ENCODE assay signal across 10 mouse cellular contexts in the genomic region with DNA sequence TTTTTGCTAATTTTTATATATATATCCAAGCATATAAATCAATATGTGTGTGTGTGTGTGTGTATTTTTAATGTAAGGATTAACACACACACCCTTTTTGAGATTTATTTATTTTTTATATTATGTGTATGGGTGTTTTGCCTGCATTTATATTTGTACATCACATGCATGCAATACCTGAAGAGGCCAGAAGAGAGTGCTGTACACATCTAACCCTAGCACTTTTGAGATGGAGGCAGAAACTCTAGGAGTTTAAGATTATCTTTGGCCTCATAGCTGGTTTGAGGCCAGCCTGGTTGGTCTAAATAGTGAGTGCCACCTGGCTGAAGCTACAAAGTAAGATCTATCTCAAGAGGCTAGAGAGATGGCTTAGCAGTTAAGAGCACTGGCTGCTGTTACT. TPM values are rescaled to one million over a fixed set of nuclear protein-coding genes. Genes with fewer than 3 reads are reported as not detected.
A peak's percentile ranks its signal among the peaks of the same experiment; 100 is the strongest.
DNase-seq lines count a peak whose midpoint lies in the region; ATAC-seq lines count a peak whose summit lies in the region.
"Had no signal": no experiment of that assay in that cellular context is flagged by ENCODE, and none has a peak within 500 bp of the region (broad histone marks: within the 10 kb centered on the region; RNA-seq: fewer than 3 reads in every experiment).

No protein-coding gene starts in this region.

- no peaks in the 10 kb centered on the region for H3K27me3 ChIP-seq in forebrain, embryonic 14.5 days (replicated peaks; ENCODE audit: control insufficient read depth, insufficient read depth, low read length)
- no peaks in the 10 kb centered on the region for H3K27me3 ChIP-seq in forebrain, embryonic 16.5 days (replicated peaks; ENCODE audit: control insufficient read depth, insufficient read depth, low read length)
- no peaks in the 10 kb centered on the region for H3K27me3 ChIP-seq in splenic B cell, adult 2 months (ENCODE audit: control insufficient read depth, insufficient read depth, low read length, poor library complexity, severe bottlenecking)
- H3K27me3 ChIP-seq: kidney, embryonic 15.5 days had no signal

- ATAC-seq in forebrain, embryonic 14.5 days = no peak
- no peak for ATAC-seq in forebrain, embryonic 16.5 days
- peak; percentile 47; the same call in 1 of the 2 replicates for ATAC-seq in common myeloid progenitor, adult 5-6 weeks (replicated peaks; ENCODE audit: low read depth, poor library complexity, severe bottlenecking)
- no peak for ATAC-seq in cerebellum, adult (ENCODE audit: insufficient number of reproducible peaks, low FRiP score, low TSS enrichment)

- H3K4me2 ChIP-seq in forebrain, embryonic 14.5 days (ENCODE audit: low read length) = no peak overlapping the region
- no peak overlapping the region for H3K4me2 ChIP-seq in forebrain, embryonic 16.5 days (ENCODE audit: low read length)
- H3K4me2 ChIP-seq: kidney, embryonic 15.5 days; liver, embryonic 13.5 days had no signal

- DNase-seq in forebrain, embryonic 14.5 days (ENCODE audit: low spot score) = peak; percentile 46
- peak; percentile 56 for DNase-seq in lung, postnatal 36 days
- DNase-seq in lung, adult 18-20 months = no peak
- DNase-seq in splenic B cell, adult 2 months (ENCODE audit: low read depth, low spot score) = peak; percentile 76
- DNase-seq in left cerebral cortex, adult 11 months (ENCODE audit: low spot score) = no peak
- DNase-seq: liver, embryonic 13.5 days had no signal

- H3K4me1 ChIP-seq in forebrain, embryonic 14.5 days (ENCODE audit: control insufficient read depth, insufficient read depth, low read length) = no peaks in the 10 kb centered on the region
- H3K4me1 ChIP-seq in forebrain, embryonic 16.5 days (replicated peaks; ENCODE audit: control insufficient read depth, insufficient read depth, low read length) = no peaks in the 10 kb centered on the region
- H3K4me1 ChIP-seq: kidney, embryonic 15.5 days; liver, embryonic 13.5 days had no signal

- H3K27ac ChIP-seq in forebrain, embryonic 14.5 days (ENCODE audit: low read depth, low read length) = no peak overlapping the region
- no peak overlapping the region for H3K27ac ChIP-seq in forebrain, embryonic 16.5 days (ENCODE audit: low read length)
- H3K27ac ChIP-seq: kidney, embryonic 15.5 days; liver, embryonic 13.5 days had no signal

- no peak overlapping the region for H3K9ac ChIP-seq in forebrain, embryonic 14.5 days (ENCODE audit: low read length)
- no peak overlapping the region for H3K9ac ChIP-seq in forebrain, embryonic 16.5 days (replicated peaks; ENCODE audit: low read depth, low read length)
- H3K9ac ChIP-seq: kidney, embryonic 15.5 days; liver, embryonic 13.5 days had no signal

- H3K4me3 ChIP-seq in forebrain, embryonic 14.5 days (ENCODE audit: low read depth, low read length) = no peak overlapping the region
- H3K4me3 ChIP-seq in forebrain, embryonic 16.5 days (replicated peaks; ENCODE audit: low read length) = no peak overlapping the region
- H3K4me3 ChIP-seq: kidney, embryonic 15.5 days; liver, embryonic 13.5 days had no signal

- H3K9me3 ChIP-seq in forebrain, embryonic 14.5 days (replicated peaks; ENCODE audit: control insufficient read depth, low read length) = no peaks in the 10 kb centered on the region
- H3K9me3 ChIP-seq in forebrain, embryonic 16.5 days (ENCODE audit: control insufficient read depth, low read length) = no peaks in the 10 kb centered on the region
- H3K9me3 ChIP-seq: kidney, embryonic 15.5 days; liver, embryonic 13.5 days had no signal

- no peaks in the 10 kb centered on the region for H3K36me3 ChIP-seq in forebrain, embryonic 14.5 days (ENCODE audit: control insufficient read depth, insufficient read depth, low read length)
- no peaks in the 10 kb centered on the region for H3K36me3 ChIP-seq in forebrain, embryonic 16.5 days (ENCODE audit: control insufficient read depth, insufficient read depth)
- H3K36me3 ChIP-seq in splenic B cell, adult 2 months (ENCODE audit: control insufficient read depth, insufficient read depth, low read length, poor library complexity, severe bottlenecking) = no peaks in the 10 kb centered on the region
- H3K36me3 ChIP-seq: kidney, embryonic 15.5 days; liver, embryonic 13.5 days had no signal

RNA-seq across cellular contexts. Expression of a gene that starts 12.4 kb away (rescaled TPM):
- 24.6 and 28.8 TPM in 2 replicates for polyA plus RNA-seq in forebrain, embryonic 14.5 days (2014; fragmentation: Nextera tagmentation; extraction: Ambion mirVana)
- polyA plus RNA-seq in forebrain, embryonic 16.5 days (2015; fragmentation: Nextera tagmentation; extraction: Ambion mirVana) = 33.4 and 36.0 TPM in 2 replicates
- total RNA-seq in common myeloid progenitor, adult 5-6 weeks (2017) = 0.09 TPM in 1 of 2 replicates, not detected in the other

RNA-seq across cellular contexts. Expression of a gene that starts 14.4 kb away (rescaled TPM):
- 144 and 158 TPM in 2 replicates for polyA plus RNA-seq in forebrain, embryonic 14.5 days (2014; fragmentation: Nextera tagmentation; extraction: Ambion mirVana)
- polyA plus RNA-seq in forebrain, embryonic 16.5 days (2015; fragmentation: Nextera tagmentation; extraction: Ambion mirVana) = 158 and 175 TPM in 2 replicates
- total RNA-seq in common myeloid progenitor, adult 5-6 weeks (2017) = 57.7 and 59.4 TPM in 2 replicates

Comparison
In these comparisons a context has a peak if more than half of its experiments do, and no peak if none do; other contexts are left out.
1. DNase-seq: peak in forebrain, embryonic 14.5 days (single experiment), lung, postnatal 36 days (single experiment) and splenic B cell, adult 2 months (single experiment); none in lung, adult 18-20 months (0 of 2) and left cerebral cortex, adult 11 months (single experiment).